Mouse (Mus musculus) cortical plate, adult 2 months (tissue): ENCODE measurements at regions not wholly inside any gene's neighbourhood (a gene's known extent, or its start where the extent isn't known, plus 50 kb on each side); places are given as distances from the start of the nearest gene placed in this dataset.

Experiments
- CTCF ChIP-seq: fragments of 200-500 bp; IDR thresholded peaks from 2 replicates; pipeline ENCODE4 v1.5.1; 2011; ENCODE audit warnings: mild to moderate bottlenecking, control low read depth, low read length; ENCODE audit not compliant: insufficient read depth; ENCODE audit errors: extremely low read depth
- POLR2A ChIP-seq: fragments of 200-500 bp; IDR thresholded peaks from 2 replicates; pipeline ENCODE4 v1.6.1; 2011; ENCODE audit warnings: mild to moderate bottlenecking, low read length, control low read depth; ENCODE audit not compliant: insufficient read depth; ENCODE audit errors: extremely low read depth

DNA sequence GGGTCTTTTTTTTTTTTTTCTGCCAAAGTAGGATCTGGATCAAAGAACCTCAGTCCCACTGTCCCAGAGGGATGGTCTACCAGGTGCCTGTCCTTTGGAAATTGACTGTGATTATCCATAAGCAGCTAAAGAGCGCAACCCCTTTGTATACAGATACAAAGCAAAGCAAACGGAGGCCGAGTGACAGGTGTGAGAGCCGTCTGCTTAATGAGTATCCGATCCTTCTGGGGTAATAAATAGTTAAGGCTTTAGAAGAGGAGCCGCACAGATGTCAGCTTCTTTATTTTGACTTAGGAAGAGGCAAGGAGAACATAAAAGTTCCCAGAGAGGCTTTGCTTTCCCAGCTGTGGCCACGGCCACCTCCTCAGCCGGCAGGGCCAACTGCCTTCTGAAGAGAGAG, 356.1 kb upstream of the Tmpo start:
- TF ChIP-seq CTCF (no peak), POLR2A (no peak)
